Mouse (Mus musculus): ENCODE measurements around the gene Ttll3. TPM values are rescaled to one million over a fixed set of nuclear protein-coding genes. Genes with fewer than 3 reads are reported as not detected.

Gene Ttll3
- polyA plus RNA-seq, 1 experiment, result 14.9 TPM

GRCm38 (mm10) chr6:113351161-113351560 is 37.9 kb upstream of the Ttll3 start:
- 82% methylated on average over 1 of the region's 1 CpGs for WGBS
- Histone ChIP-seq H3K27ac (ENCODE audit: insufficient read depth, low read depth, low read length) (peak overlapping the region; percentile 2; the same call in 1 of the 2 replicates), H3K4me3 (ENCODE audit: low read depth, low read length) (no peak overlapping the region), H3K36me3 (ENCODE audit: control insufficient read depth, insufficient read depth, low read length) (no peaks in the 10 kb centered on the region), H3K27me3 (ENCODE audit: control insufficient read depth, insufficient read depth, low read length) (no peaks in the 10 kb centered on the region), H3K4me1 (ENCODE audit: control insufficient read depth, insufficient read depth, insufficient read length, low read length) (no peaks in the 10 kb centered on the region)
- TF ChIP-seq POLR2A (IDR thresholded peaks at IDR 0.05; ENCODE audit: low read depth, low read length) (no peak), CTCF (IDR thresholded peaks at IDR 0.05; ENCODE audit: extremely low read depth, insufficient read length, insufficient replicate concordance, low read depth, low read length) (no peak)

DNA sequence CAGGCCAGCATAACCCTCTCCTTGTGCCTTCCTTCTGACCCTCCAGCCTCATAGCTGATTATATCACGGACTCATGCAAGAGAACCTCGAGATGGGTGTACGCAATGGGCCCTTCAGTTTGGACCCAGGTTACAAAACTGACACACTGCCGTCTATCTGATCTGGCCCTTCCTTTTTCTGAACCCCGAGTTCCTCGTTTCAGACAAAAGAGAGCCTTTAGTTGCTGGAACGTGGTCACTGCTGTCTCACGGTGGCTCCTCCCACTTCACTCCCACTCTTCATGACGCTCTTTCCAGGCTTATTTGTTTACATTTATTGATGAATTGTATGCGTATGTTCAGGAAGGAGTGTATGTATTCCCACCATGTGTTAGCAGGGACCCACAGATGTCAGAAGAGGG is 37.4 kb upstream of the Ttll3 start:
- H3K27me3 ChIP-seq (ENCODE audit: control insufficient read depth, insufficient read depth, low read length), result no peaks in the 10 kb centered on the region
- no peak overlapping the region for H3K4me3 ChIP-seq (ENCODE audit: low read depth, low read length)
- H3K27ac ChIP-seq (ENCODE audit: insufficient read depth, low read depth, low read length), result peak overlapping the region; percentile 2; the same call in 1 of the 2 replicates
- no peaks in the 10 kb centered on the region for H3K36me3 ChIP-seq (ENCODE audit: control insufficient read depth, insufficient read depth, low read length)
- no peak for TF ChIP-seq CTCF (IDR thresholded peaks at IDR 0.05; ENCODE audit: extremely low read depth, insufficient read length, insufficient replicate concordance, low read depth, low read length)
- no peak for TF ChIP-seq POLR2A (IDR thresholded peaks at IDR 0.05; ENCODE audit: low read depth, low read length)
- no peaks in the 10 kb centered on the region for H3K4me1 ChIP-seq (ENCODE audit: control insufficient read depth, insufficient read depth, insufficient read length, low read length)
- 23% methylated on average over 10 of the region's 10 CpGs for WGBS

- TF ChIP-seq POLR2A (IDR thresholded peaks at IDR 0.05; ENCODE audit: low read depth, low read length), result no peak
- TF ChIP-seq CTCF (IDR thresholded peaks at IDR 0.05; ENCODE audit: extremely low read depth, insufficient read length, insufficient replicate concordance, low read depth, low read length), result no peak
- 80% methylated on average over 3 of the region's 3 CpGs for WGBS
- no peak overlapping the region for H3K27ac ChIP-seq (ENCODE audit: insufficient read depth, low read depth, low read length)
- H3K4me1 ChIP-seq (ENCODE audit: control insufficient read depth, insufficient read depth, insufficient read length, low read length), result no peaks in the 10 kb centered on the region
- H3K36me3 ChIP-seq (ENCODE audit: control insufficient read depth, insufficient read depth, low read length), result no peaks in the 10 kb centered on the region
- H3K27me3 ChIP-seq (ENCODE audit: control insufficient read depth, insufficient read depth, low read length), result no peaks in the 10 kb centered on the region
- no peak overlapping the region for H3K4me3 ChIP-seq (ENCODE audit: low read depth, low read length)
Measured at GRCm38 (mm10) chr6:113352820-113353219, 36.2 kb upstream of the Ttll3 start.

- H3K27ac ChIP-seq (ENCODE audit: insufficient read depth, low read depth, low read length), result no peak overlapping the region
- TF ChIP-seq POLR2A (IDR thresholded peaks at IDR 0.05; ENCODE audit: low read depth, low read length), result no peak
- H3K4me3 ChIP-seq (ENCODE audit: low read depth, low read length), result no peak overlapping the region
- no peaks in the 10 kb centered on the region for H3K36me3 ChIP-seq (ENCODE audit: control insufficient read depth, insufficient read depth, low read length)
- H3K4me1 ChIP-seq (ENCODE audit: control insufficient read depth, insufficient read depth, insufficient read length, low read length), result no peaks in the 10 kb centered on the region
- no peaks in the 10 kb centered on the region for H3K27me3 ChIP-seq (ENCODE audit: control insufficient read depth, insufficient read depth, low read length)
- WGBS, result 40% methylated on average over 3 of the region's 3 CpGs
Measured at GRCm38 (mm10) chr6:113353696-113354095, 35.4 kb upstream of the Ttll3 start.

GRCm38 (mm10) chr6:113361476-113361875 is 27.6 kb upstream of the Ttll3 start:
- no peaks in the 10 kb centered on the region for H3K4me1 ChIP-seq (ENCODE audit: control insufficient read depth, insufficient read depth, insufficient read length, low read length)
- no peaks in the 10 kb centered on the region for H3K36me3 ChIP-seq (ENCODE audit: control insufficient read depth, insufficient read depth, low read length)
- WGBS, result 77% methylated on average over 4 of the region's 4 CpGs
- TF ChIP-seq CTCF (IDR thresholded peaks at IDR 0.05; ENCODE audit: extremely low read depth, insufficient read length, insufficient replicate concordance, low read depth, low read length) (no peak), POLR2A (IDR thresholded peaks at IDR 0.05; ENCODE audit: low read depth, low read length) (no peak)
- H3K27me3 ChIP-seq (ENCODE audit: control insufficient read depth, insufficient read depth, low read length), result no peaks in the 10 kb centered on the region
- H3K4me3 ChIP-seq (ENCODE audit: low read depth, low read length), result no peak overlapping the region
- no peak overlapping the region for H3K27ac ChIP-seq (ENCODE audit: insufficient read depth, low read depth, low read length)

- Histone ChIP-seq H3K27me3 (ENCODE audit: control insufficient read depth, insufficient read depth, low read length) (no peaks in the 10 kb centered on the region), H3K4me3 (ENCODE audit: low read depth, low read length) (no peak overlapping the region), H3K36me3 (ENCODE audit: control insufficient read depth, insufficient read depth, low read length) (peaks cover 6% of the 10 kb centered on the region), H3K4me1 (ENCODE audit: control insufficient read depth, insufficient read depth, insufficient read length, low read length) (no peaks in the 10 kb centered on the region), H3K27ac (ENCODE audit: insufficient read depth, low read depth, low read length) (no peak overlapping the region)
- 90% methylated on average over 1 of the region's 1 CpGs for WGBS
- TF ChIP-seq CTCF (IDR thresholded peaks at IDR 0.05; ENCODE audit: extremely low read depth, insufficient read length, insufficient replicate concordance, low read depth, low read length), result no peak
- TF ChIP-seq POLR2A (IDR thresholded peaks at IDR 0.05; ENCODE audit: low read depth, low read length), result no peak
Measured at GRCm38 (mm10) chr6:113362241-113362640, 26.8 kb upstream of the Ttll3 start.

- no peaks in the 10 kb centered on the region for H3K4me1 ChIP-seq (ENCODE audit: control insufficient read depth, insufficient read depth, insufficient read length, low read length)
- no peaks in the 10 kb centered on the region for H3K27me3 ChIP-seq (ENCODE audit: control insufficient read depth, insufficient read depth, low read length)
- peak overlapping the region; percentile 11; the same call in 1 of the 2 replicates for H3K27ac ChIP-seq (ENCODE audit: insufficient read depth, low read depth, low read length)
- WGBS, result 58% methylated on average over 8 of the region's 8 CpGs
- no peak overlapping the region for H3K4me3 ChIP-seq (ENCODE audit: low read depth, low read length)
- peaks cover 18% of the 10 kb centered on the region for H3K36me3 ChIP-seq (ENCODE audit: control insufficient read depth, insufficient read depth, low read length)
- TF ChIP-seq POLR2A (IDR thresholded peaks at IDR 0.05; ENCODE audit: low read depth, low read length) (no peak), CTCF (IDR thresholded peaks at IDR 0.05; ENCODE audit: extremely low read depth, insufficient read length, insufficient replicate concordance, low read depth, low read length) (no peak)
Measured at GRCm38 (mm10) chr6:113364518-113365135, 24.4 kb upstream of the Ttll3 start.
